Mouse (Mus musculus): ENCODE results near the gene Emc9. TPM values are rescaled to one million over a fixed set of nuclear protein-coding genes. Genes with fewer than 3 reads are reported as not detected.

Emc9 gene
- polyA plus RNA-seq, 1 experiment, result 92.8 TPM

DNA sequence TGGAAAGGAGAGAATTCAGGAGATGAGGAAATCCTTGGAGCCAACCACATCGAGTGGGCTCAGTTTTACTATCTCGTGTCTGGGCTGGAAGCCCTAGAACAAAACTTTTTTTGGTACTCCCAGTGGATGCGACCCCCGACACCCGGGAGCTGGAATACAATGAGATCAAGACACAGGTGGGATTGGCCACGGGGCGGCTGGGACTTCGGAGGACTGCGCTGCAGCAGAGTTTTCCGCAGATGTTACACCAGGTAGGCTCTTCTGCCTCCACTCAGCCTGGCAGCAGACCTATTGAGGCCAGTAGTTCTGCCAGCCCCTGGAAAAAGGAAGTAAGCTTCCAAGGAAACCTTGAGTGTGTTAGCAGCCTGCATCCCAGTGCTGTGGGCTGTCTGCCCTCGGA is 21.9 kb downstream of the Emc9 start:
- Histone ChIP-seq H3K4me1 (ENCODE audit: control insufficient read depth, insufficient read depth, low read length) (peaks cover 5% of the 10 kb centered on the region; the same call in 1 of the 2 replicates), H3K27ac (ENCODE audit: insufficient read depth, low read length) (no peak overlapping the region), H3K4me3 (replicated peaks; ENCODE audit: insufficient read depth, low read depth, low read length) (no peak overlapping the region), H3K27me3 (ENCODE audit: control insufficient read depth, insufficient read depth, low read length) (no peaks in the 10 kb centered on the region)
- DNase-seq, result no peak
- WGBS, result 91% methylated on average over 11 of the region's 11 CpGs
- TF ChIP-seq POLR2A (IDR thresholded peaks at IDR 0.05; ENCODE audit: borderline replicate concordance, insufficient read depth, low read length) (no peak), CTCF (IDR thresholded peaks at IDR 0.05; ENCODE audit: borderline replicate concordance, insufficient read depth, low read depth, low read length) (no peak)

GRCm38 (mm10) chr14:55561860-55562259 is 23.2 kb downstream of the Emc9 start:
- DNase-seq, result no peak
- H3K4me1 ChIP-seq (ENCODE audit: control insufficient read depth, insufficient read depth, low read length), result peaks cover 5% of the 10 kb centered on the region; the same call in 1 of the 2 replicates
- 85% methylated on average over 10 of the region's 10 CpGs for WGBS
- H3K27ac ChIP-seq (ENCODE audit: insufficient read depth, low read length), result no peak overlapping the region
- TF ChIP-seq POLR2A (IDR thresholded peaks at IDR 0.05; ENCODE audit: borderline replicate concordance, insufficient read depth, low read length), result no peak
- TF ChIP-seq CTCF (IDR thresholded peaks at IDR 0.05; ENCODE audit: borderline replicate concordance, insufficient read depth, low read depth, low read length), result no peak
- no peaks in the 10 kb centered on the region for H3K27me3 ChIP-seq (ENCODE audit: control insufficient read depth, insufficient read depth, low read length)
- H3K4me3 ChIP-seq (replicated peaks; ENCODE audit: insufficient read depth, low read depth, low read length), result no peak overlapping the region

- Histone ChIP-seq H3K4me1 (ENCODE audit: control insufficient read depth, insufficient read depth, low read length) (peaks cover 5% of the 10 kb centered on the region; the same call in 1 of the 2 replicates), H3K4me3 (replicated peaks; ENCODE audit: insufficient read depth, low read depth, low read length) (peak within 1 kb of the TSS; percentile 84), H3K27ac (ENCODE audit: insufficient read depth, low read length) (peak within 1 kb of the TSS; percentile 93), H3K27me3 (ENCODE audit: control insufficient read depth, insufficient read depth, low read length) (no peaks in the 10 kb centered on the region)
- TF ChIP-seq CTCF (IDR thresholded peaks at IDR 0.05; ENCODE audit: borderline replicate concordance, insufficient read depth, low read depth, low read length) (no peak; the same call in 1 of the 2 replicates), POLR2A (IDR thresholded peaks at IDR 0.05; ENCODE audit: borderline replicate concordance, insufficient read depth, low read length) (peak; percentile 82; the same call in 1 of the 2 replicates)
- DNase-seq, result peak; percentile 98 to 100
- under 1% methylated on average over 51 of the region's 51 CpGs for WGBS
Measured at GRCm38 (mm10) chr14:55560202-55561073, 24.7 kb downstream of the Emc9 start, which contains the start of gene A730061H03Rik. Gene A730061H03Rik (minus strand): TSS chr14:55560406.

GRCm38 (mm10) chr14:55559799-55560201 is 25.3 kb downstream of the Emc9 start, which contains the start of gene Dcaf11:
Gene Dcaf11 (plus strand): TSS chr14:55560006.
- DNase-seq, result peak; percentile 93 to 94
- TF ChIP-seq POLR2A (IDR thresholded peaks at IDR 0.05; ENCODE audit: borderline replicate concordance, insufficient read depth, low read length) (0 out of 2 replicates have a peak, but pooled peaks have one; percentile 49), CTCF (IDR thresholded peaks at IDR 0.05; ENCODE audit: borderline replicate concordance, insufficient read depth, low read depth, low read length) (no peak; the same call in 1 of the 2 replicates)
- under 1% methylated on average over 27 of the region's 27 CpGs for WGBS
- H3K27me3 ChIP-seq (ENCODE audit: control insufficient read depth, insufficient read depth, low read length), result no peaks in the 10 kb centered on the region
- peak within 1 kb of the TSS; percentile 93 for H3K27ac ChIP-seq (ENCODE audit: insufficient read depth, low read length)
- peak within 1 kb of the TSS; percentile 84 for H3K4me3 ChIP-seq (replicated peaks; ENCODE audit: insufficient read depth, low read depth, low read length)
- peaks cover 5% of the 10 kb centered on the region; the same call in 1 of the 2 replicates for H3K4me1 ChIP-seq (ENCODE audit: control insufficient read depth, insufficient read depth, low read length)

GRCm38 (mm10) chr14:55558740-55559448 is 26.2 kb downstream of the Emc9 start:
- Histone ChIP-seq H3K27me3 (ENCODE audit: control insufficient read depth, insufficient read depth, low read length) (no peaks in the 10 kb centered on the region), H3K4me1 (ENCODE audit: control insufficient read depth, insufficient read depth, low read length) (peaks cover 5% of the 10 kb centered on the region; the same call in 1 of the 2 replicates), H3K27ac (ENCODE audit: insufficient read depth, low read length) (no peak overlapping the region), H3K4me3 (replicated peaks; ENCODE audit: insufficient read depth, low read depth, low read length) (no peak overlapping the region)
- no peak for DNase-seq
- TF ChIP-seq POLR2A (IDR thresholded peaks at IDR 0.05; ENCODE audit: borderline replicate concordance, insufficient read depth, low read length), result no peak
- no peak for TF ChIP-seq CTCF (IDR thresholded peaks at IDR 0.05; ENCODE audit: borderline replicate concordance, insufficient read depth, low read depth, low read length)
- WGBS, result 53% methylated on average over 6 of the region's 6 CpGs

DNA sequence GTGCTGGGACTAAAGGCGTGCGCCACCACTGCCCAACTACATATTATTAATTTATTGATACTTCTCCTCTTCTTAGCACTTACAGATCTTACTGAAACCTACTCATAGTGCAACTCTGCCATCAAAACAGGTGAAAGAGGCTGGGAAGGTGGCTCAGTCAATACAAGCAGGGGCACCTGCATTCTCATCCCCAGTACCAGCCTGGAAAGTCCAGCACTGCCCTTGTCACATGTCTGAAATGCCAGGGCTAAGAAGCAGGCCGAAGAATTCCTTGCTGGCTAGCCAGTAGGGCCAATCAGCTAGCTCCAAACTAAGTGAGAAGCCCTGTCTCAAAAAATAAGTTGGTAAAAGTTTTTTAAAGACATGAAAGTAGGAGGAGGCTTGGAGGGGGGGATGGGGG is 27.5 kb downstream of the Emc9 start:
- H3K4me1 ChIP-seq (ENCODE audit: control insufficient read depth, insufficient read depth, low read length), result peaks cover 5% of the 10 kb centered on the region; the same call in 1 of the 2 replicates
- DNase-seq, result no peak
- 93% methylated on average over 3 of the region's 3 CpGs for WGBS
- no peak overlapping the region for H3K27ac ChIP-seq (ENCODE audit: insufficient read depth, low read length)
- H3K4me3 ChIP-seq (replicated peaks; ENCODE audit: insufficient read depth, low read depth, low read length), result no peak overlapping the region
- TF ChIP-seq POLR2A (IDR thresholded peaks at IDR 0.05; ENCODE audit: borderline replicate concordance, insufficient read depth, low read length) (no peak), CTCF (IDR thresholded peaks at IDR 0.05; ENCODE audit: borderline replicate concordance, insufficient read depth, low read depth, low read length) (no peak)
- no peaks in the 10 kb centered on the region for H3K27me3 ChIP-seq (ENCODE audit: control insufficient read depth, insufficient read depth, low read length)

- no peak overlapping the region for H3K4me3 ChIP-seq (replicated peaks; ENCODE audit: insufficient read depth, low read depth, low read length)
- 25% methylated on average over 5 of the region's 5 CpGs for whole genome bisulfite sequencing
- H3K4me1 ChIP-seq (ENCODE audit: control insufficient read depth, insufficient read depth, low read length), result peaks cover 4% of the 10 kb centered on the region; the same call in 1 of the 2 replicates
- DNase-seq, result peak; percentile 74 to 80
- no peaks in the 10 kb centered on the region for H3K27me3 ChIP-seq (ENCODE audit: control insufficient read depth, insufficient read depth, low read length)
- TF ChIP-seq POLR2A (IDR thresholded peaks at IDR 0.05; ENCODE audit: borderline replicate concordance, insufficient read depth, low read length), result no peak
- TF ChIP-seq CTCF (IDR thresholded peaks at IDR 0.05; ENCODE audit: borderline replicate concordance, insufficient read depth, low read depth, low read length), result peak; percentile 87
- H3K27ac ChIP-seq (ENCODE audit: insufficient read depth, low read length), result no peak overlapping the region
Measured at GRCm38 (mm10) chr14:55557003-55557402, 28.1 kb downstream of the Emc9 start.

All from cerebellum, adult 2 months (tissue).